ENCODE assay signal across 9 mouse cellular contexts in the genomic region with DNA sequence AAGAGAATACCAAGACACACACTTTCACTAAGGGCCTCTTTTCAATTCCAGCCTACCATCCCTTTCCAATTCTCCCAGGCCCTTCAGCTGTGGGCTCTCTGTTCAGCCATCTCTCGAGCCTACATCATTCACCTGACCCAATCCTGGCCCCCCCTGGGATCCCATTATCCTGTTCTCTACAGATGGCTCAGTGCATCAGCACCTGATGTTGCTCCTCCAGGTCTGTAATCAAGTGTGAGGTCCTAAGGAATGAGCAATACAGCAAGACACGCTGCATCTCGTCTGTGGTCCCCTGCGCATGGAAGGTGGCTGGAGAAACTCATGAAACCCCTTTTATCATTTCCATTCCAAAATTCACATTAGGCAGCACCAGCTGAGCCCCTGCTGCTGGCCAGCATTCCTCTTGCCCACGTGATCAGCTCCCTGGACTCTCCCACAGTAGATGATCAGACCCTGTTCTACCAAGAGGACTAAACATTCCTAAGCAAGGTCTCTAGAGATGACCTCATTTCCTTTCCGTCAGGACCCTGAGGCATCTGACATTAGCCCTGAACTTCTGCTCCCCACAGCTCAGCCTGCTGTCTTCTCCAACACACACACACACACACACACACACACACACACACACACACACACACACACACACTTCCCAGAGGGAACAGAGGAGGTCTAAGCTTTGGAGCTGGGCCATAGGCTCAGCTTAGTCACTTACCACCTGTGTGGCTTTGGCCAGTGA.
A peak's percentile ranks its signal among the peaks of the same experiment; 100 is the strongest.
DNase-seq lines count a peak whose midpoint lies in the region; ATAC-seq and TF ChIP-seq lines count a peak whose summit lies in the region.
"Had no signal": no experiment of that assay in that cellular context is flagged by ENCODE, and none has a peak within 500 bp of the region (broad histone marks: within the 10 kb centered on the region; RNA-seq: fewer than 3 reads in every experiment).

No protein-coding gene starts in this region.

- no peaks in the 10 kb centered on the region for H3K36me3 ChIP-seq in lung, embryonic 16.5 days (ENCODE audit: control insufficient read depth, insufficient read depth, low read length)
- H3K36me3 ChIP-seq in stomach, postnatal 0 days (ENCODE audit: control insufficient read depth, insufficient read depth, low read length): no peaks in the 10 kb centered on the region

- no peaks in the 10 kb centered on the region for H3K27me3 ChIP-seq in cerebellum, adult 2 months (ENCODE audit: control insufficient read depth, insufficient read depth, low read length)
- no peaks in the 10 kb centered on the region for H3K27me3 ChIP-seq in lung, embryonic 16.5 days (ENCODE audit: control insufficient read depth, insufficient read depth, low read depth, low read length)
- no peaks in the 10 kb centered on the region for H3K27me3 ChIP-seq in stomach, postnatal 0 days (ENCODE audit: control insufficient read depth, insufficient read depth, low read length)

- 0 out of 2 replicates have a peak, but pooled peaks cover 8% of the 10 kb centered on the region for H3K4me1 ChIP-seq in cerebellum, adult 2 months (ENCODE audit: control insufficient read depth, insufficient read depth, low read length)
- peaks cover 8% of the 10 kb centered on the region; the same call in 1 of the 2 replicates for H3K4me1 ChIP-seq in lung, embryonic 16.5 days (replicated peaks; ENCODE audit: control insufficient read depth, insufficient read depth, low read length)
- no peaks in the 10 kb centered on the region for H3K4me1 ChIP-seq in stomach, postnatal 0 days (replicated peaks; ENCODE audit: control insufficient read depth, insufficient read depth)

- TF ChIP-seq EP300 in stomach, postnatal 0 days (optimal IDR thresholded peaks at IDR 0.05): no peak

- no peak for TF ChIP-seq CTCF in cerebellum, adult 2 months (IDR thresholded peaks at IDR 0.05; ENCODE audit: borderline replicate concordance, insufficient read depth, low read depth, low read length)
- no peak for TF ChIP-seq CTCF in stomach, postnatal 0 days (IDR thresholded peaks at IDR 0.05; ENCODE audit: low read depth)

- H3K9me3 ChIP-seq in lung, embryonic 16.5 days (ENCODE audit: control insufficient read depth, low read length): no peaks in the 10 kb centered on the region
- no peaks in the 10 kb centered on the region for H3K9me3 ChIP-seq in stomach, postnatal 0 days (ENCODE audit: control insufficient read depth, low read length)

- DNase-seq in cerebellum, adult 2 months: peak; percentile 14 to 38
- no peak for DNase-seq in cerebellum, adult 11-12 months
- peak; percentile 23 to 36 for DNase-seq in cerebellum, postnatal 14 days
- peak; percentile 57 for DNase-seq in heart, postnatal 4 days
- no peak for DNase-seq in stomach, postnatal 0 days (ENCODE audit: low spot score)
- DNase-seq in left cerebral cortex, adult 18-20 months (ENCODE audit: low spot score in 2 of 2): no peak

- 48% methylated on average over 6 of the region's 6 CpGs for WGBS in cerebellum, adult 2 months
- 49% methylated on average over 6 of the region's 6 CpGs for WGBS in lung, embryonic 16.5 days
- 64% methylated on average over 6 of the region's 6 CpGs for WGBS in stomach, postnatal 0 days

- no peak overlapping the region for H3K4me2 ChIP-seq in lung, embryonic 16.5 days (ENCODE audit: low read depth, low read length)
- H3K4me2 ChIP-seq in stomach, postnatal 0 days (replicated peaks; ENCODE audit: low read depth): no peak overlapping the region

- no peak overlapping the region for H3K27ac ChIP-seq in cerebellum, adult 2 months (ENCODE audit: insufficient read depth, low read length)
- H3K27ac ChIP-seq in lung, embryonic 16.5 days (ENCODE audit: low read length): no peak overlapping the region
- no peak overlapping the region for H3K27ac ChIP-seq in stomach, postnatal 0 days (replicated peaks)
- H3K27ac ChIP-seq: liver, embryonic 14.5 days had no signal

- no peak for TF ChIP-seq POLR2A in cerebellum, adult 2 months (IDR thresholded peaks at IDR 0.05; ENCODE audit: borderline replicate concordance, insufficient read depth, low read length)

- no peak overlapping the region for H3K9ac ChIP-seq in lung, embryonic 16.5 days (ENCODE audit: low read length)
- H3K9ac ChIP-seq in stomach, postnatal 0 days (ENCODE audit: low read length): no peak overlapping the region
- H3K9ac ChIP-seq: liver, embryonic 14.5 days had no signal

- ATAC-seq in lung, embryonic 16.5 days (ENCODE audit: low read depth): peak; percentile 77
- ATAC-seq in erythroblast, adult 5-6 weeks (replicated peaks; ENCODE audit: low FRiP score, poor library complexity, severe bottlenecking): no peak
- no peak for ATAC-seq in stomach, postnatal 0 days (ENCODE audit: low FRiP score, low TSS enrichment)

- H3K4me3 ChIP-seq in cerebellum, adult 2 months (replicated peaks; ENCODE audit: insufficient read depth, low read depth, low read length): no peak overlapping the region
- H3K4me3 ChIP-seq in lung, embryonic 16.5 days (ENCODE audit: low read length): no peak overlapping the region
- H3K4me3 ChIP-seq in stomach, postnatal 0 days (ENCODE audit: low read depth, low read length): no peak overlapping the region

Comparison
In these comparisons a context has a peak if more than half of its experiments do, and no peak if none do; other contexts are left out.
1. DNase-seq: peak in cerebellum, adult 2 months (2 of 2), cerebellum, postnatal 14 days (2 of 2) and heart, postnatal 4 days (single experiment); none in cerebellum, adult 11-12 months (single experiment), stomach, postnatal 0 days (single experiment) and left cerebral cortex, adult 18-20 months (0 of 2).